Mouse (Mus musculus) megakaryocyte-erythroid progenitor cell, adult 5-6 weeks (primary cell): Measurements from ENCODE around the gene Fbxo10. TPM values are rescaled to one million over a fixed set of nuclear protein-coding genes. Genes with fewer than 3 reads are reported as not detected.
"Not testable (repeated sequence)": the region's sequence is repeated elsewhere in the genome, so short reads cannot be mapped to it uniquely, and the experiment has no call there.

Experiments
- ATAC-seq: replicated peaks from 2 replicates; pipeline ENCODE4 v1.8.0; 2016; ENCODE audit warnings: mild to moderate bottlenecking, inconsistent platforms; ENCODE audit not compliant: severe bottlenecking, poor library complexity, low FRiP score, low TSS enrichment
- total RNA-seq, 2 experiments: library from RNA; stranded (forward) in 1 of 2; stranded (reverse) in 1 of 2; fragments of 200-1000, 215-1000 nt in 1 of 2; fragments of >200 nt in 1 of 2; fragmentation: Nextera tagmentation in 1 of 2; gene quantifications; 2 replicates each; pipeline ENCODE4 v1.2.3; 2014 to 2017

The Fbxo10 gene
- total RNA-seq (2014; fragmentation: Nextera tagmentation) (16.8 and 21.0 TPM in 2 replicates), total RNA-seq (2017) (10.0 and 13.4 TPM in 2 replicates)

DNA sequence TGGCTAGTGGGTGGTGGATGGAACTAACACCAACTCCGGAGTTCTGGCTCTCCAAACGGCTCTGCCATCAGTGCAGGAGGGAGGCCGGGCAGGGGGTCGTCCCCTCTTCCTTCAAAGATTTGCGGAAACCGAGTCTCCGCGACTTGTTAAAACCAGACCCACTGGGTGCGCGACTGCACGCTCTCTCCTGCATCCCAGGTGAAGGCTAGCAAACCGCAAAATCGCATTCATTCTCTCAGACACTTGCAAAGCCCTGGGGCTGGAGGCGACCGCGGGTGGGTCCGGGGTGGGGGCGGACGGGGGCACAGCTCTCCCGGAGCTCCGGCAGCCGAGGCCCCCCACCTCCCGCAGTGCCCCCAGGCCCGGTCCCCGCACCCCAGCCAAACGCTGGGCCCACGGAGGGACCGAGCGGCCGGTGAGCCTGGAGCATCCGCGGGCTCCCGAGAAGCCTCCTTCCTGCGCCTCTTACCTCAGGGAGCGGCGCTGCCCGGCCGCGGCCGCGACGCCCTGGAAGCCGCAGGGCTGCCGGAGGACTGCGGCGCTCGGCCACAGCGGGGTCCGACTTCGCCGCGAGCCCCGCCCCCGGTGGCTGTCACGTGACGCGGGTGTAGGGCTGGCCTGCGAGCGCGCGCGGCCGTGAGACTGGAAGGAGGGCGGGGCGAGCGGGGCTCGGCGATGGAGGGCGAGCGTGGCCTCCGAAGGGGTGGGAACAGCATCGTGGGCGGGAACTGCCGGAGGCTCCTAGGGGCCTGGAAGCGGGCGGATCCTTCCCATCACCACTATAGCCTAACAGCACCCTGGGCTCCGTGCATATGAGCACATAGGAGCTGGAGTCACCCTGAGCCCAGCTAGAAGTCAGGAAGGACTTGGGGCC, at the start of gene Fbxo10:
Fbxo10 (minus strand) TSS at position 584 of the 874 bp plus-strand sequence.
- ATAC-seq: peak; percentile 95

DNA sequence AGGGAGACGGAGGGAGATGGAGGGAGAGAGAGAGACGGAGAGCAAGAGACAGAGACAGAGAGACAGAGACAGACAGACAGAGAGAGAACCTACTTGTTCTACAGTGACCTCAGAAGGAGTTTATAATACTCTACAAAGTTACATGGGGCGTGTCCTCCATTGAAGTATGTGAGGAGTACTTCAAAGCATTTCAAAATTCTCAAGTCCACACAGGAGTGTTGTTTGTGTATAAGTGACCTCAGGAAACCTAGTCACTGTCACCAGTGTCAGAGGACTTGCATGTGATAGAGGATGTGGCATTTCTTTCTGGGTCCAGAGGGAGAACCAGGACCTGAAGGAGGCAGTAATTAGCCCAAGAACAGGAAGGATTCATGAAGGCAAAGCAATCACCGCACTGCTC, 46.6 kb upstream of the Fbxo10 start:
- no peak for ATAC-seq

DNA sequence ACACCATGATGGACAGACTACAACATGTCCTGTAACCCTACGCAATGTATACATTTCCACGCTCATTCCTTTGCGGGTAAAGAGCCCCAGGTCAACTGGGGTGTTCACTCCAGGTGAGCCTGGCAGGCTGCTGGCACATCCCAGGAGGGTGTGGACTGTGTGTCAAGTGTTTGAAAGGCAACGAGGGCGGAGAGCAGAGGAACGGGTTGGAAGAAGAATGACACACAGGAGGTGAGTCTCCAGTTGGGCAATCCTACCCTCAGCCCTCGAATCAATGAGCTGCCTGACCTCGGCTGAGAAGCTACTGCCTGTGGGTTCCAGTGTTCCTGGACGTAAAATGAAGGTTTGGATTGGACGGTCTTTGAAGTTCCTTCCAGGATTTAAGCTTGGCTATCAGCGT, 36.9 kb upstream of the Fbxo10 start:
- ATAC-seq: no peak

GRCm38 (mm10) chr4:45108456-45109110, 24.2 kb upstream of the Fbxo10 start:
- ATAC-seq: no peak

- ATAC-seq: peak; percentile 99
Observed at GRCm38 (mm10) chr4:45107601-45108277, 23.3 kb upstream of the Fbxo10 start, which contains the start of gene Tomm5. Tomm5 (minus strand) TSS chr4:45108114.

DNA sequence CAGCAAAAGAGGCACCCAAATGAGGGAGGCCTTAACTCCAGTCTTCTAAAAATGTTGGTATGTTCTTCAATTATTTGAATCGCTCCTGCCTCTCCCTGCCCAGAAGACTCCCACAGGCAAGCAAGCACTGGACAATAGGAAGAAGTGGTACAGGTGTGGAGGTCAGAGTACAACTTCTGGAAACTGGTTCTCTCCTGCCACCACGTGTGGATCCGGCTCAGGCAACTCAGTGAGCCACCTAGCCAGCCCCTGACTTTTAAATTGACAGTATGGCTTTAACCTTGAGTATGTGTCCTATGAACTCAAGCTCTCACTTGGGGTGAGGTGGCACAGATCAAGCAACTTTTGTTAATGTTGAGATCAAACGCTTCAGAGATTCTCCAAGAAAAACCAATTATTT, 22.7 kb upstream of the Fbxo10 start:
- no peak for ATAC-seq

GRCm38 (mm10) chr4:45106409-45106808, 22.0 kb upstream of the Fbxo10 start:
- ATAC-seq: no peak

GRCm38 (mm10) chr4:45097198-45097872, 12.9 kb upstream of the Fbxo10 start:
- peak; percentile 87 for ATAC-seq

- no peak for ATAC-seq
Observed at GRCm38 (mm10) chr4:45084895-45085290, 489 bp upstream of the Fbxo10 start.

DNA sequence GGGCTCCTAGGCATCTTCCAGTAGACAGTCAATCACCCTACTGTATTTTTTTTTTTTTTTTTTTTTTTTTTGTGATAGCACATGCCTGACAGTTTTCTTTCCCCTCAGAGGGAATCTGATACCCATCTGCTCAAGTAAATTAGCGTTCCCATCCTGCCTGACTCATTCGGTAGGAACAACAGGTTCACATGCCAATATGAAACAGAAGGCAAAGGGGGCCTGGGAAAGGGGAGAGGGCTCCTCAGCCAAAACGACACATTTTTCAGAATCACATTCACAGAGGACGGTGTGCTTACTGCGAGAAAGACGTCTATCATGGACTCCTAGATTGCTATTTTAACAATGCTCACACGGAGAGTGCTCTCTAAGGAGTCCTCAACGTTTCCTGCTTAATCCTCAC, 917 bp downstream of the Fbxo10 start:
- ATAC-seq: no peak

DNA sequence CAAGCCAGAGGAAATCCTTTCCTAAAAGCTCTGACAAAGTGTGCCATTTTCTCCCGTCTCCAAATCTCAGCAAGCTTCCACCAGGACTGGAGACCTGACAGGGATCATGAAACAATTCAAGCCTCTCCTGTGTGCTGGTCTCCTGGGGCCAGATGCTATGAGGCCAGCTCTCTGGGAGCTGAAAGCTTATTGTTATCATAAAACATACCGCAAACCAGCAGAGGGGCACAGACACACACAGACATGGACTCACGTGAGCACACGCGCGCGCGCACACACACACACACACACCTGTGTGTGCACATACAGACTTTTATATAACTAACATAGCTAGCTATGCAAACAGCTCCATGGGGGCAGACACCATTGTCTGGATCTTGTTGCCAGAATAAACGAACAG, 1.5 kb downstream of the Fbxo10 start:
- no peak for ATAC-seq

DNA sequence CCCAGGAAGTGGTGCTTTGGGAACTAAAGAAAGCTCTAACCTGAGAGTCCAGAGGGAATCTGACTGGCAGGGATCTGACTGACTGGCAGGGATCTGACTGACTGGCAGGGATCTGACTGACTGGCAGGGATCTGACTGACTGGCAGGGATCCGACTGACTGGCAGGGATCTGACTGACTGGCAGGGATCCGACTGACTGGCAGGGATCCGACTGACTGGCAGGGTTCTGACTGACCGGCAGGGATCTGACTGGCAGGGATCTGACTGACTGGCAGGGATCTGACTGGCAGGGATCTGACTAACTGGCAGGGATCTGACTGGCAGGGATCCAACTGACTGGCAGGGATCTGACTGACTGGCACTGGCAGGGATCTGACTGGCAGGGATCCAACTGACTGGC, 3.4 kb downstream of the Fbxo10 start:
- ATAC-seq: not testable (repeated sequence)

DNA sequence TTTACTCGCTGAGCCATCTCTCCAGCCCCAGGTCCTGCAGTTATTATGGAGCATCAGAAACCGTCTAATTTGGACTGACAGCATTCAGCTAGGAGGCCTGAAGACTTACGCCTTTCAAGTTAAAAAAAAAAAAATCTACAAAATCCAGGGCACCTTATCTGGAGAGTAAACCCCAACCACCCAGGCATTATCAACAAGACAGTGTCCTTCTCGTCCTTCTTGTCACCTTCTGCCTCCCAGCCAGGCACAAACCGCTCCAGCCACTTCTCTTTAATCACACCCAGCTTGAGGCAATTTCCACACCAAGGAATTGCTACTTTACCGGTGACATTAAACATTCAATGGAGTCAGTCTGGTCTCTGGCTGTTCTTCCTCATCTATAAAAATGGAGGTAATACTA, 10.9 kb downstream of the Fbxo10 start:
- peak; percentile 91 for ATAC-seq

GRCm38 (mm10) chr4:45072261-45072973, 12.0 kb downstream of the Fbxo10 start:
- ATAC-seq: no peak

GRCm38 (mm10) chr4:45067742-45068141, 16.7 kb downstream of the Fbxo10 start:
- ATAC-seq: no peak

DNA sequence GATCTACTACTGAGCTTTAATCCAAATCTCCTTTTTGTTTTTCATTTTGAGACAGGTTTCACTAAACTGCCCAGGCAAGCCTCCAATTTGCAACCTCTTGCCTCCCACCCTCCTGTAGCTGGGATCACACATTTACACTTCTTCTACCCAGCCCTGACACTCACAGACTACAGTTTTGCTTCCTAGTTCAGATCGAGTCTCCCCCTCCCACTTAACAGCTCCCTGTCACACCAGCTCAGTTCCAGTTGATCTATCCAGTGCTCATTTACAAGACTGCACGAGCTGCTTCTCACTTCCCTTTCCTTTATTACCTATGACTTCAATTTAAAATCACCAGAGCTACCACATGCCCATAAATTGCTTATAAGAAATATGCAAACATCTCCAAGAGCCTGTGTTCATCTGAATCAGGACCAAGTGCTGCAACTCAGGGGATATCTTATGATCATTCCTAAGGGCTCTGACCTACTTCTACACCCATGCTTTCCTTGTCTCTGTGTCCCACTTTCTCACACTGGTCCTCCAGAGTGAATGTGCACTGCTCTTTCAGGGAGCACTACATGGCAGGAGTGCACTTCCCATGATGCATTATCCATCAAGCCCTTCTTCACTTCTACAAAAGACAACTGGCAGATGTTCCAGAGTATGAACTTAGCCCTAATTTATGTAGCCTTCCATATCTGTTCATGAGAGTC, 18.2 kb downstream of the Fbxo10 start:
- no peak for ATAC-seq

DNA sequence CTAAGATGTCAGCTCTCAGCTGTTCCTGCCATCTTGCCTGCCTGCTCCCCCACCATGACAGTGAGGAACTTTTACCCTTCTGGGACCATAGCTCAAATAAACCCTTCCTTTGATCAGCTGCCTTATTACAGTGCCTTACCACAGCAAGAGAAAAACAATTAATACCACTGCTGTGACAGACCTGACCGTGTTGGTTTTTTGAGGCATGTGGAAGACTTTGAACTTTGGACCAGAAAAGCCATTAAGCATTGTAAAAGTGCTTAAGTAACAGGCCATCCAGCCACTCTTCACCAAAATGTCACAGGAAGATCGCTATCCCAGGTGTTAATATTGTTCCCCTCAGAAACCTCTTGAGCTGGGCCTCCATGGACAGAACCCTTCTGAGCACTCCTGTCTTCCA, 19.8 kb downstream of the Fbxo10 start:
- ATAC-seq: no peak

GRCm38 (mm10) chr4:45063836-45064235, 20.6 kb downstream of the Fbxo10 start:
- 0 out of 2 replicates have a peak, but pooled peaks have one; percentile 15 for ATAC-seq
